Mouse (Mus musculus) hindbrain, embryonic 11.5 days (tissue): Measurements from ENCODE around the gene Gm20388. TPM values are rescaled to one million over a fixed set of nuclear protein-coding genes. Genes with fewer than 3 reads are reported as not detected.
A peak's percentile ranks its signal among the peaks of the same experiment; 100 is the strongest.

ENCODE experiments used
- ATAC-seq: fragments of 200-750 bp; cut with Nextera tagmentation; 2 replicates; pipeline ENCODE4 v1.8.0; 2017; ENCODE audit warnings: mild to moderate bottlenecking, moderate TSS enrichment, moderate library complexity; ENCODE audit not compliant: low FRiP score
- DNase-seq: peaks from one replicate; pipeline ENCODE4 v3.0.0-alpha.2; 2015; ENCODE audit warnings: low spot score
- H3K27ac ChIP-seq: fragments of 300-500 bp; sonication (generic); 2 replicates; pipeline ENCODE4 v1.5.1; 2014; ENCODE audit warnings: mild to moderate bottlenecking, low read depth, low read length
- H3K27me3 ChIP-seq: fragments of 300-500 bp; sonication (generic); 2 replicates; pipeline ENCODE4 v1.6.1; 2014; ENCODE audit warnings: mild to moderate bottlenecking, low read length, moderate library complexity, mixed read lengths; ENCODE audit not compliant: control insufficient read depth, insufficient read depth
- H3K36me3 ChIP-seq: fragments of 300-500 bp; sonication (generic); 2 replicates; pipeline ENCODE4 v1.6.1; 2014; ENCODE audit warnings: mild to moderate bottlenecking, low read length, moderate library complexity, mixed read lengths; ENCODE audit not compliant: control insufficient read depth, insufficient read depth
- H3K4me1 ChIP-seq: fragments of 300-500 bp; sonication (generic); replicated peaks from 2 replicates; pipeline ENCODE4 v1.6.1; 2014; ENCODE audit warnings: low read length, mixed read lengths; ENCODE audit not compliant: control insufficient read depth, insufficient read depth
- H3K4me2 ChIP-seq: fragments of 300-500 bp; sonication (generic); replicated peaks from 2 replicates; pipeline ENCODE4 v1.6.1; 2014; ENCODE audit warnings: mild to moderate bottlenecking, low read depth, low read length
- H3K4me3 ChIP-seq: fragments of 300-500 bp; sonication (generic); 2 replicates; pipeline ENCODE4 v1.5.1; 2014; ENCODE audit warnings: low read depth, low read length
- H3K9ac ChIP-seq: fragments of 300-500 bp; sonication (generic); 2 replicates; pipeline ENCODE4 v1.6.1; 2014; ENCODE audit warnings: low read depth, low read length
- H3K9me3 ChIP-seq: fragments of 300-500 bp; sonication (generic); 2 replicates; pipeline ENCODE4 v1.6.1; 2016; ENCODE audit warnings: low read length; ENCODE audit not compliant: control insufficient read depth
- WGBS: fragments of 180-500 bp; shearing (Covaris S2); extraction: QIAGEN DNeasy Blood & Tissue Kit; methylation state at CpG from one replicate; pipeline ENCODE4 v1.1.7; 2014; 5-methylcytosine and 5-hydroxymethylcytosine counted together
- polyA plus RNA-seq: library from polyadenylated mRNA; unstranded; fragments of >200 nt; fragmentation: Nextera tagmentation; extraction: Ambion mirVana; gene quantifications from 2 replicates; pipeline ENCODE4 v1.2.1, GENCODE M21; 2014

Gm20388 gene
- polyA plus RNA-seq, 1 experiment from 2014 or later = 11.8 TPM

DNA sequence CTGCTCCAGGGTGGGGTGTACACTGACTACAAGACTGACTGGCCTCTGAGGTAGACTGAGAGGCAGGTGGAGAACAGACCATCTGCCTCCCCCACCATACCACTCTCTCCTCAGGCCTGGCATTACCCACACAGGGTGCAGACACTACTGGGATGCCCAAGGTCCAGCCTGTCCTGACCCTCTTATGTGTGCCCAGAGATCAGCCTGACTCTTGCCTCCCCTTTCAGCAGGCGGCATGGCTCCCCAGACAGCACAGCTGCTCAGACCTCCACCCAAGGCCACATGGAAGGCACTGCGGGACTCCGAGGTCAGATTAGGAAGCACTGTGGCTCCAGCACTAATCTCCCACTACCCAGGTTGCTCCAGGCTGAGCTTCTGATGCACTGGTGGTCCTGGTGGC lies 2760.1 kb downstream of the Gm20388 start:
- no peaks in the 10 kb centered on the region for H3K4me1 ChIP-seq
- H3K27ac ChIP-seq = no peak overlapping the region
- H3K9ac ChIP-seq = no peak overlapping the region
- H3K4me2 ChIP-seq = no peak overlapping the region
- peaks cover 7% of the 10 kb centered on the region for H3K27me3 ChIP-seq
- ATAC-seq = no peak
- H3K36me3 ChIP-seq = no peaks in the 10 kb centered on the region
- WGBS = 85% methylated on average over 3 of the region's 3 CpGs
- no peaks in the 10 kb centered on the region for H3K9me3 ChIP-seq
- no peak for DNase-seq
- H3K4me3 ChIP-seq = no peak overlapping the region

DNA sequence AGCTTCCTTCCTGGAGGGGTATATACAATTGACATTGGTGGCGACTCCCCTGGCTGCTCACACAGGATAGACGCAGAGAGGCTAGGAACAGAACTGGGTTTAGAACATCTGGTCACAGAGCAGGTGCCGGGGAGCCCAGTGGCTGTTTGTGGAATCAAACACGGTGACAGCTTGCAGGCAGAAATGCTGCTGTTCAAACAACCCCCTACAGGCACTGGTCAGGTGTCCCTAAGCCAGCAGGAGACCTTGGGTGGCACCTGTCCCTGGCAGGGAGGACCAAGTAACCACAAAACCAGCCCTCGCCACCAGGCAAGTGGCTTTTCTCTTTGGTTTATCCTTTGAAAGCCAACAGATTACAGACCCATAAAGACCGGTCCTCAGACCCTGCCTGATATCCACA lies 2761.3 kb downstream of the Gm20388 start:
- H3K9ac ChIP-seq = no peak overlapping the region

DNA sequence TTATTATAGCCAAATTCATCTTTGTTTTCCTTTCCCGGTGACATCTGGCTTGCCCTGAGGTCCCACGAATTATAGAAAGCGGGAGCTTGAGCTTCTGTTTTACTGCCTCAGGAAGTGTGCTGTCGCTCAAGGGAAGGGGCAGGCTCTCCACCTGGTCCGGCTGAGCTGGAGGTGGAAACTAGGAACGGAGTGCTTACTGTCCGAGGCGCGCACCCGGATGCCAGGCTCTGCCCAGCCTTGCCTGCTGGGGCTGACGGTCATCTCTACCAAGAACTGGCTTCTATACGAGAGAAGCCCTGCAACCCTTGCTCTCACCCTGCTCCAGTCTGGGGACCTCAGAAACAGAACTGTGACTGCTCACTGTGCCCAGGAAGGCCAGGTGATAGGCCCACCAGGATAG lies 2763.3 kb downstream of the Gm20388 start:
- Histone ChIP-seq H3K4me2 (no peak overlapping the region), H3K36me3 (no peaks in the 10 kb centered on the region), H3K4me3 (no peak overlapping the region), H3K27me3 (peaks cover 26% of the 10 kb centered on the region), H3K9ac (no peak overlapping the region), H3K9me3 (no peaks in the 10 kb centered on the region), H3K27ac (no peak overlapping the region), H3K4me1 (0 out of 2 replicates have a peak, but pooled peaks cover 4% of the 10 kb centered on the region)
- no peak for DNase-seq
- ATAC-seq = no peak
- WGBS = 85% methylated on average over 12 of the region's 12 CpGs

More for the DNA sequence above, 2761.3 kb downstream of the Gm20388 start:
- Histone ChIP-seq H3K9me3 (no peaks in the 10 kb centered on the region), H3K27ac (no peak overlapping the region), H3K4me3 (no peak overlapping the region), H3K27me3 (peaks cover 15% of the 10 kb centered on the region), H3K36me3 (no peaks in the 10 kb centered on the region), H3K4me1 (no peaks in the 10 kb centered on the region), H3K4me2 (no peak overlapping the region)
- WGBS = 76% methylated on average over 6 of the region's 6 CpGs
- no peak for ATAC-seq
- no peak for DNase-seq

DNA sequence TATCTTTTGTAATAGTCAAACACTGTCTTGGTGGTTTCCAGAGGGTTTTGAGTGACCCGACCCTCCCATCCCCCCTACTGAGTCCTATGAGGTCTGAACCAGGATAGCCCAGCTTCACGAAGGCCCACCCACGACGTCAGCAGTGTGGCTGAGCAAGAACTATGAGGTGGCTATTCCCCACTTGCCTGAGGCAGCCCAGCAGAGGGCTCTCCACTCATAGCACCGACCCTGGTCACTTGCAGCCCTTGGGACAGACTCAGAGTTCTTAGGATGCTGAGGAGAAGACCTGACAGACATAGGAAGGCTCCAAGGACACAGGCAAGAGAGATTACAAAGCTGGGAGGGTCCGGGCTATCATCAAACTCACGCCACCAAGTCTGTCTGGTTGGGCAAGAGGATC lies 2764.4 kb downstream of the Gm20388 start:
- DNase-seq (no peak), ATAC-seq (no peak)
- no peak overlapping the region for H3K27ac ChIP-seq
- H3K9me3 ChIP-seq = no peaks in the 10 kb centered on the region
- H3K27me3 ChIP-seq = peaks cover 33% of the 10 kb centered on the region
- no peak overlapping the region for H3K4me2 ChIP-seq
- H3K4me1 ChIP-seq = peaks cover 7% of the 10 kb centered on the region; the same call in 1 of the 2 replicates
- 48% methylated on average over 7 of the region's 7 CpGs for WGBS
- H3K36me3 ChIP-seq = no peaks in the 10 kb centered on the region
- H3K4me3 ChIP-seq = no peak overlapping the region
- H3K9ac ChIP-seq = no peak overlapping the region

GRCm38 (mm10) chr8:122675596-122676420 lies 2765.2 kb downstream of the Gm20388 start:
- no peak for ATAC-seq

GRCm38 (mm10) chr8:122676621-122677480 lies 2766.2 kb downstream of the Gm20388 start:
- DNase-seq (peak; percentile 61), ATAC-seq (peak; percentile 43)
- peak overlapping the region; percentile 86 for H3K27ac ChIP-seq
- no peaks in the 10 kb centered on the region for H3K9me3 ChIP-seq
- H3K36me3 ChIP-seq = no peaks in the 10 kb centered on the region
- H3K4me2 ChIP-seq = peak overlapping the region; percentile 97
- peak overlapping the region; percentile 58 for H3K4me3 ChIP-seq
- H3K27me3 ChIP-seq = peaks cover 43% of the 10 kb centered on the region
- 16% methylated on average over 16 of the region's 16 CpGs for WGBS
- peaks cover 7% of the 10 kb centered on the region; the same call in 1 of the 2 replicates for H3K4me1 ChIP-seq
- peak overlapping the region; percentile 83 for H3K9ac ChIP-seq

More at GRCm38 (mm10) chr8:122675596-122676420, 2765.2 kb downstream of the Gm20388 start:
- no peaks in the 10 kb centered on the region for H3K36me3 ChIP-seq
- H3K27me3 ChIP-seq = peaks cover 39% of the 10 kb centered on the region
- peak overlapping the region; percentile 83 for H3K9ac ChIP-seq
- peaks cover 7% of the 10 kb centered on the region; the same call in 1 of the 2 replicates for H3K4me1 ChIP-seq
- 86% methylated on average over 17 of the region's 17 CpGs for WGBS
- no peaks in the 10 kb centered on the region for H3K9me3 ChIP-seq
- peak overlapping the region; percentile 86; the same call in 1 of the 2 replicates for H3K27ac ChIP-seq
- no peak for DNase-seq
- H3K4me2 ChIP-seq = peak overlapping the region; percentile 97
- H3K4me3 ChIP-seq = peak overlapping the region; percentile 58

DNA sequence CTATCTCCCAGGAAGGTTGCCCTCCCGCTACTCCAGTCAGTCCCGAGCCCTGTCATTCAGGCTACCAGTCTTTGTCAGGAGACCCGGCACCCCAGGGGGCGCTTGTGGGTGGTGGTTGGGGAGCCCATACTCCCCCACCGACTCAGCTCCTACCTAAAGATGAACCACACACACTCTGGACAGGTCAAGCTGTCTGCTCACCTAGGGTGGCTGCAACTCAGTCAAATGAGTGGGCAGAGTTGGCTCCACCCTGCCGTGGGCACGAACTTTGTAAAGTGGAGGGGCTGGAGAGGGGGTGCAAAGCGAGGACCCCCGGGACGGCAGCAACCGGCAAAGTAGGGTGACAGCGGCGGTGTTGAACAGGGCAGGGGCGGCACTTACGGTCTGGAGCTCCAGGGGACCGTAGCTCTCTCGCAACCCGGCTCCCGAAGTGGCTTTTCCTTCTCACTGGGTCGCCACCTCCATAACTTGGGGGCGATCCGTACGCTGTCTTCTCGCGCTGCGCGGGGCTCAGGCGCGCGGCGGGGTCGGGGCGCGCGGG lies 2766.9 kb downstream of the Gm20388 start:
- Histone ChIP-seq H3K36me3 (no peaks in the 10 kb centered on the region), H3K4me1 (peaks cover 7% of the 10 kb centered on the region; the same call in 1 of the 2 replicates), H3K27ac (peak overlapping the region; percentile 86), H3K4me3 (peak overlapping the region; percentile 58), H3K4me2 (peak overlapping the region; percentile 97), H3K9me3 (no peaks in the 10 kb centered on the region), H3K9ac (peak overlapping the region; percentile 83), H3K27me3 (peaks cover 41% of the 10 kb centered on the region)
- WGBS = 1% methylated on average over 34 of the region's 35 CpGs
- ATAC-seq (no peak), DNase-seq (peak; percentile 55)

DNA sequence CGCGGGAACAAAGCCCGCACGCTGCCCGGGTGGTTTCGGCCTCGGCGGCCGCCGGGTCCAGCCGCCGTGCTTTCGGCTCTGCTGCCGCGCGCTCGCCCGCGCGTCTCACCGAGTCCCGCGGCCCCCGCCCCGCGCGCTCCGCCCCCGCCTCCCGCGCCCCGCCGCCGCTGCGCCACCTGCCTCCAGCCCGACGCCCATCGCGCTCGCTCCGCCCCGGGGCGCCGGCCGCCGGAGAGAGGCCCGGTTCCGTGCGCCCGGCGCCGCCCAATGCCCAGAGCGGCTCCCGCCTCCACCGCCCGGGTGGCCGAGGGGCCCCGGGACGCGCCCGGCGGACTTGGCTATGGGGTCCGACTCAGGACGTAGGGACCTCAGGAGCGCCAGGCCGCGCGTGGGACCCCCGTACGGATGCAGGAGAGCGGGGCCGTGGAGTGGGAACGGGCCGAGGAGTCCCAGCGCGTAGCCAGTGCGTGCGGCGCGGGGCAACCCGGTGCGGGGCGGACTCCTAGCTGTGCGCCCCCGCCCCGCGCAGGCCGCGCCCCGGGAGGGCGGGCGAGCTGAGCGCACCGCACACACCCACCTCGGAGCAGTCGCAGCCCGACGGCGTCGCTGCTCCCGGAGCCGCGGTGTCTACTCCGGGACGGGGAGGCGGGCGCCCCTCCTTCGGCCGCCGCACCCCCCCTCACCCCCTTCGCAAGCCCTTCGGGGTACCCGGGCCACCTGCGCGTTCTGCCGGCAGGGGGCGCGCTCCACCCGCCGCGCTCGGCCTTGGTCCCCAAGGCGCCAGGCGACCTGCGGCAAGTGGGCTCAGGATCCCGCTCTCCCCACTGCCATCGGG lies 2767.6 kb downstream of the Gm20388 start:
- Histone ChIP-seq H3K36me3 (no peaks in the 10 kb centered on the region), H3K9me3 (no peaks in the 10 kb centered on the region), H3K27ac (peak overlapping the region; percentile 86), H3K9ac (peak overlapping the region; percentile 83), H3K27me3 (peaks cover 38% of the 10 kb centered on the region), H3K4me1 (peaks cover 7% of the 10 kb centered on the region; the same call in 1 of the 2 replicates), H3K4me2 (peak overlapping the region; percentile 97), H3K4me3 (peak overlapping the region; percentile 58)
- peak; percentile 89 for DNase-seq
- ATAC-seq = peak; percentile 76
- WGBS = under 1% methylated on average over 47 of the region's 127 CpGs
